Mouse (Mus musculus) erythroblast, adult 5-6 weeks (primary cell): ENCODE measurements at regions not wholly inside any gene's neighbourhood (a gene's known extent, or its start where the extent isn't known, plus 50 kb on each side); places are given as distances from the start of the nearest gene placed in this dataset.

Experiments used
- ATAC-seq: replicated peaks from 2 replicates; pipeline ENCODE4 v1.8.0; 2016; ENCODE audit warnings: moderate number of reproducible peaks, mild to moderate bottlenecking, moderate TSS enrichment, inconsistent platforms; ENCODE audit not compliant: poor library complexity, low FRiP score, severe bottlenecking

- ATAC-seq = no peak
Measured at GRCm38 (mm10) chr10:17295157-17295556, 427.9 kb upstream of the Cited2 start.

- ATAC-seq = no peak
Measured at GRCm38 (mm10) chr10:17299600-17299999, 423.4 kb upstream of the Cited2 start.

GRCm38 (mm10) chr10:17326724-17327123 lies 396.3 kb upstream of the Cited2 start:
- ATAC-seq = no peak

- ATAC-seq = no peak
Measured at GRCm38 (mm10) chr10:17330904-17331606, 392.0 kb upstream of the Cited2 start.

GRCm38 (mm10) chr10:17331607-17332008 lies 391.4 kb upstream of the Cited2 start:
- ATAC-seq = no peak

- ATAC-seq = no peak
Measured at GRCm38 (mm10) chr10:17332025-17332767, 390.8 kb upstream of the Cited2 start.

- no peak for ATAC-seq
Measured at GRCm38 (mm10) chr10:17332986-17333385, 390.0 kb upstream of the Cited2 start.

GRCm38 (mm10) chr10:17333676-17334075 lies 389.3 kb upstream of the Cited2 start:
- no peak for ATAC-seq

- no peak for ATAC-seq
Measured at GRCm38 (mm10) chr10:17337217-17337616, 385.8 kb upstream of the Cited2 start.

- ATAC-seq = no peak
Measured at GRCm38 (mm10) chr10:17343829-17344228, 379.2 kb upstream of the Cited2 start.

GRCm38 (mm10) chr10:17352202-17352994 lies 370.6 kb upstream of the Cited2 start:
- no peak for ATAC-seq

GRCm38 (mm10) chr10:17355476-17355875 lies 367.5 kb upstream of the Cited2 start:
- ATAC-seq = no peak

GRCm38 (mm10) chr10:17356041-17356440 lies 367.0 kb upstream of the Cited2 start:
- no peak for ATAC-seq

- ATAC-seq = no peak
Measured at GRCm38 (mm10) chr10:17362643-17363042, 360.4 kb upstream of the Cited2 start.

- no peak for ATAC-seq
Measured at GRCm38 (mm10) chr10:17366042-17366740, 356.8 kb upstream of the Cited2 start.

GRCm38 (mm10) chr10:17367026-17367425 lies 356.0 kb upstream of the Cited2 start:
- no peak for ATAC-seq

- no peak for ATAC-seq
Measured at GRCm38 (mm10) chr10:17367430-17367829, 355.6 kb upstream of the Cited2 start.

- ATAC-seq = no peak
Measured at GRCm38 (mm10) chr10:17368636-17369035, 354.4 kb upstream of the Cited2 start.

GRCm38 (mm10) chr10:17372905-17373304 lies 350.1 kb upstream of the Cited2 start:
- ATAC-seq = no peak

- no peak for ATAC-seq
Measured at GRCm38 (mm10) chr10:17374047-17374446, 349.0 kb upstream of the Cited2 start.
